Mouse (Mus musculus) forebrain, embryonic 14.5 days (tissue): ENCODE measurements around the gene Clic6. TPM values are rescaled to one million over a fixed set of nuclear protein-coding genes. Genes with fewer than 3 reads are reported as not detected.

Experiments
- ATAC-seq: fragments of 200-750 bp; cut with Nextera tagmentation; 2 replicates; pipeline ENCODE4 v1.8.0; 2017; ENCODE audit warnings: mild to moderate bottlenecking, moderate library complexity
- DNase-seq: peaks from one replicate; pipeline ENCODE4 v3.0.0-alpha.2; 2015; ENCODE audit warnings: low spot score
- H3K27ac ChIP-seq: fragments of 300-500 bp; sonication (generic); 2 replicates; pipeline ENCODE4 v1.5.1; 2014; ENCODE audit warnings: low read depth, mild to moderate bottlenecking, control low read depth, low read length, moderate library complexity
- H3K27me3 ChIP-seq: fragments of 300-500 bp; sonication (generic); replicated peaks from 2 replicates; pipeline ENCODE4 v1.6.1; 2014; ENCODE audit warnings: low read length, control low read depth, mixed read lengths; ENCODE audit not compliant: control insufficient read depth, insufficient read depth
- H3K36me3 ChIP-seq: fragments of 300-500 bp; sonication (generic); 2 replicates; pipeline ENCODE4 v1.6.1; 2014; ENCODE audit warnings: low read length, control low read depth; ENCODE audit not compliant: control insufficient read depth, insufficient read depth
- H3K4me1 ChIP-seq: fragments of 300-500 bp; sonication (generic); 2 replicates; pipeline ENCODE4 v1.6.1; 2014; ENCODE audit warnings: antibody characterized with exemption, low read length, control low read depth; ENCODE audit not compliant: control insufficient read depth, insufficient read depth
- H3K4me2 ChIP-seq: fragments of 300-500 bp; sonication (generic); 2 replicates; pipeline ENCODE4 v1.6.1; 2014; ENCODE audit warnings: mild to moderate bottlenecking, control low read depth, low read length
- H3K4me3 ChIP-seq: fragments of 300-500 bp; sonication (generic); 2 replicates; pipeline ENCODE4 v1.5.1; 2014; ENCODE audit warnings: low read depth, low read length, control low read depth
- H3K9ac ChIP-seq: fragments of 300-500 bp; sonication (generic); 2 replicates; pipeline ENCODE4 v1.6.1; 2014; ENCODE audit warnings: mild to moderate bottlenecking, low read length, control low read depth, moderate library complexity
- H3K9me3 ChIP-seq: fragments of 300-500 bp; sonication (generic); replicated peaks from 2 replicates; pipeline ENCODE4 v1.6.1; 2016; ENCODE audit warnings: low read length, control low read depth, mixed read lengths; ENCODE audit not compliant: control insufficient read depth
- WGBS: fragments of 180-500 bp; shearing (Covaris S2); extraction: QIAGEN DNeasy Blood & Tissue Kit; methylation state at CpG from one replicate; pipeline ENCODE4 v1.1.7; 2014; 5-methylcytosine and 5-hydroxymethylcytosine counted together
- polyA plus RNA-seq: library from polyadenylated mRNA; unstranded; fragments of >200 nt; fragmentation: Nextera tagmentation; extraction: Ambion mirVana; gene quantifications from 2 replicates; pipeline ENCODE4 v1.2.1, GENCODE M21; 2014

Gene Clic6
- polyA plus RNA-seq, 1 experiment from 2014 or later: 4.6 TPM

- H3K4me3 ChIP-seq: peak overlapping the region; percentile 81
- WGBS: 34% methylated on average over 14 of the region's 14 CpGs
- peak overlapping the region; percentile 82 for H3K9ac ChIP-seq
- no peaks in the 10 kb centered on the region for H3K36me3 ChIP-seq
- H3K4me1 ChIP-seq: peaks cover 14% of the 10 kb centered on the region
- H3K27ac ChIP-seq: no peak overlapping the region
- DNase-seq (peak; percentile 16), ATAC-seq (no peak)
- H3K4me2 ChIP-seq: peak overlapping the region; percentile 83
- H3K9me3 ChIP-seq: no peaks in the 10 kb centered on the region
- H3K27me3 ChIP-seq: no peaks in the 10 kb centered on the region
Measured at GRCm38 (mm10) chr16:92464390-92464972, 21.1 kb upstream of the Clic6 start.

- ATAC-seq (no peak), DNase-seq (peak; percentile 52)
- Histone ChIP-seq H3K4me3 (peak overlapping the region; percentile 81), H3K4me1 (peaks cover 14% of the 10 kb centered on the region), H3K27me3 (no peaks in the 10 kb centered on the region), H3K9me3 (no peaks in the 10 kb centered on the region), H3K9ac (peak overlapping the region; percentile 82), H3K4me2 (peak overlapping the region; percentile 83), H3K36me3 (no peaks in the 10 kb centered on the region), H3K27ac (no peak overlapping the region)
- 1% methylated on average over 10 of the region's 10 CpGs for WGBS
Measured at GRCm38 (mm10) chr16:92465226-92465625, 20.3 kb upstream of the Clic6 start.

GRCm38 (mm10) chr16:92465642-92466526, 19.7 kb upstream of the Clic6 start:
- peak overlapping the region; percentile 82 for H3K9ac ChIP-seq
- peak overlapping the region; percentile 83 for H3K4me2 ChIP-seq
- DNase-seq: peak; percentile 99
- H3K9me3 ChIP-seq: no peaks in the 10 kb centered on the region
- no peaks in the 10 kb centered on the region for H3K36me3 ChIP-seq
- WGBS: under 1% methylated on average over 90 of the region's 94 CpGs
- no peaks in the 10 kb centered on the region for H3K27me3 ChIP-seq
- H3K27ac ChIP-seq: peak overlapping the region; percentile 59
- peak overlapping the region; percentile 81 for H3K4me3 ChIP-seq
- ATAC-seq: peak; percentile 99
- H3K4me1 ChIP-seq: peaks cover 14% of the 10 kb centered on the region

- H3K4me2 ChIP-seq: no peak overlapping the region
- DNase-seq: no peak
- peaks cover 14% of the 10 kb centered on the region for H3K4me1 ChIP-seq
- ATAC-seq: no peak
- no peak overlapping the region for H3K27ac ChIP-seq
- no peak overlapping the region for H3K9ac ChIP-seq
- WGBS: 70% methylated on average over 5 of the region's 5 CpGs
- H3K9me3 ChIP-seq: no peaks in the 10 kb centered on the region
- H3K4me3 ChIP-seq: no peak overlapping the region
- H3K36me3 ChIP-seq: no peaks in the 10 kb centered on the region
- H3K27me3 ChIP-seq: no peaks in the 10 kb centered on the region
Measured at GRCm38 (mm10) chr16:92467041-92467440, 18.5 kb upstream of the Clic6 start.

- no peak for ATAC-seq
- Histone ChIP-seq H3K4me3 (no peak overlapping the region), H3K4me2 (no peak overlapping the region), H3K36me3 (no peaks in the 10 kb centered on the region), H3K9me3 (no peaks in the 10 kb centered on the region), H3K4me1 (peaks cover 14% of the 10 kb centered on the region), H3K9ac (no peak overlapping the region), H3K27ac (no peak overlapping the region), H3K27me3 (no peaks in the 10 kb centered on the region)
- WGBS: 75% methylated on average over 14 of the region's 14 CpGs
- no peak for DNase-seq
Measured at GRCm38 (mm10) chr16:92468459-92468858, 17.1 kb upstream of the Clic6 start.

- no peaks in the 10 kb centered on the region for H3K4me1 ChIP-seq
- no peak within 1 kb of the TSS for H3K4me2 ChIP-seq
- H3K27me3 ChIP-seq: no peaks in the 10 kb centered on the region
- ATAC-seq: no peak
- H3K36me3 ChIP-seq: no peaks in the 10 kb centered on the region
- no peak within 1 kb of the TSS for H3K9ac ChIP-seq
- no peaks in the 10 kb centered on the region for H3K9me3 ChIP-seq
- 74% methylated on average over 6 of the region's 6 CpGs for WGBS
- H3K4me3 ChIP-seq: no peak within 1 kb of the TSS
- H3K27ac ChIP-seq: no peak within 1 kb of the TSS
- DNase-seq: no peak
Measured at GRCm38 (mm10) chr16:92470706-92471105, 14.8 kb upstream of the Clic6 start, which contains the start of gene Rcan1. Gene Rcan1, minus strand, starts transcription at chr16:92470867.

GRCm38 (mm10) chr16:92472898-92473297, 12.6 kb upstream of the Clic6 start:
- WGBS: 87% methylated on average over 3 of the region's 3 CpGs
- no peak overlapping the region for H3K9ac ChIP-seq

GRCm38 (mm10) chr16:92475093-92475860, 10.3 kb upstream of the Clic6 start:
- 70% methylated on average over 24 of the region's 25 CpGs for WGBS
- Histone ChIP-seq H3K36me3 (no peaks in the 10 kb centered on the region), H3K9me3 (no peaks in the 10 kb centered on the region), H3K9ac (no peak overlapping the region), H3K27me3 (no peaks in the 10 kb centered on the region), H3K27ac (no peak overlapping the region), H3K4me2 (no peak overlapping the region), H3K4me1 (no peaks in the 10 kb centered on the region), H3K4me3 (no peak overlapping the region)
- DNase-seq (no peak), ATAC-seq (no peak)

More at GRCm38 (mm10) chr16:92472898-92473297, 12.6 kb upstream of the Clic6 start:
- H3K4me1 ChIP-seq: no peaks in the 10 kb centered on the region
- H3K27ac ChIP-seq: no peak overlapping the region
- H3K36me3 ChIP-seq: no peaks in the 10 kb centered on the region
- H3K4me3 ChIP-seq: no peak overlapping the region
- H3K9me3 ChIP-seq: no peaks in the 10 kb centered on the region
- H3K4me2 ChIP-seq: no peak overlapping the region
- no peaks in the 10 kb centered on the region for H3K27me3 ChIP-seq
- ATAC-seq (no peak), DNase-seq (no peak)
